ENCODE assay signal across 22 mouse cellular contexts in the genomic region with DNA sequence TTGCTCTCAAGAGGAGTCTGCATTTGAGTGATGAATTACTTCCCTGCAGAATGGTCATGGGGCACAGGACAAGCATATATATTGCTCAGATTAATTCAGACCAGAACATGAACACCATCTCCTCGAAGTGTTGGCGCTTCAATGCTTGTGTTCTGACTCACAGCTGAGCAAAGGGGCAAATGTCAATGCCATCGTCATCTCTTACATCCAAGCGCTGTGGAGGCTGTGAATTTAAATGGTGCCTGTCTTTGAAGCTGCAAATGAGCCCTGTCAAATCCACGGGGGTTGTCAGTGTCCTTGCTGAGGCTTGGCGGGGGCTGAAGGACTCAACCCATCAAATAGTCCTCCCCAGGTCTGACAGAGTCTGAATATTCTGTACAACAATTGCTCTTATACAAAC.
"Had no signal": no experiment of that assay in that cellular context is flagged by ENCODE, and none has a peak within 500 bp of the region (broad histone marks: within the 10 kb centered on the region; RNA-seq: fewer than 3 reads in every experiment).

No protein-coding gene starts in this region.

- H3K4me2 ChIP-seq: limb, embryonic 13.5 days; liver, embryonic 12.5 days; liver, embryonic 15.5 days; lung, embryonic 15.5 days; midbrain, embryonic 13.5 days; neural tube, embryonic 13.5 days; stomach, embryonic 15.5 days had no signal

- DNase-seq: kidney, postnatal 14 days; kidney, postnatal 4 days; liver; lung, adult 18-20 months; lung, postnatal 10 days; lung, postnatal 36 days; retina, postnatal 1 day; right cerebral cortex, postnatal 25 days; spleen, adult 18-20 months; thymus, postnatal 25 days had no signal

- H3K27ac ChIP-seq: limb, embryonic 10.5 days; limb, embryonic 13.5 days; liver, embryonic 12.5 days; liver, embryonic 15.5 days; lung, embryonic 15.5 days; midbrain, embryonic 10.5 days; midbrain, embryonic 13.5 days; neural tube, embryonic 13.5 days; stomach, embryonic 15.5 days had no signal

- H3K4me3 ChIP-seq: limb, embryonic 10.5 days; limb, embryonic 13.5 days; liver, embryonic 12.5 days; liver, embryonic 15.5 days; lung, embryonic 15.5 days; megakaryocyte, embryonic 14.5 days; midbrain, embryonic 10.5 days; midbrain, embryonic 13.5 days; myocyte; neural tube, embryonic 13.5 days; stomach, embryonic 15.5 days had no signal

- H3K9me3 ChIP-seq: limb, embryonic 10.5 days; liver, embryonic 12.5 days; liver, embryonic 15.5 days; lung, embryonic 15.5 days; midbrain, embryonic 10.5 days; midbrain, embryonic 13.5 days; neural tube, embryonic 13.5 days; stomach, embryonic 15.5 days had no signal

- H3K4me1 ChIP-seq: limb, embryonic 13.5 days; liver, embryonic 12.5 days; liver, embryonic 15.5 days; lung, embryonic 15.5 days; megakaryocyte, embryonic 14.5 days; midbrain, embryonic 13.5 days; neural tube, embryonic 13.5 days; stomach, embryonic 15.5 days had no signal

- H3K27me3 ChIP-seq: limb, embryonic 13.5 days; liver, embryonic 12.5 days; liver, embryonic 15.5 days; lung, embryonic 15.5 days; megakaryocyte, embryonic 14.5 days; midbrain, embryonic 13.5 days; neural tube, embryonic 13.5 days; stomach, embryonic 15.5 days had no signal

- H3K9ac ChIP-seq: limb, embryonic 13.5 days; liver, embryonic 12.5 days; liver, embryonic 15.5 days; lung, embryonic 15.5 days; midbrain, embryonic 13.5 days; neural tube, embryonic 13.5 days; stomach, embryonic 15.5 days had no signal

- H3K36me3 ChIP-seq: limb, embryonic 10.5 days; limb, embryonic 13.5 days; liver, embryonic 12.5 days; liver, embryonic 15.5 days; lung, embryonic 15.5 days; midbrain, embryonic 10.5 days; midbrain, embryonic 13.5 days; neural tube, embryonic 13.5 days; stomach, embryonic 15.5 days had no signal

- ATAC-seq: liver, embryonic 12.5 days; midbrain, embryonic 13.5 days; midbrain, embryonic 16.5 days had no signal
